Mouse (Mus musculus): ENCODE data around the gene Cables2. TPM values are rescaled to one million over a fixed set of nuclear protein-coding genes. Genes with fewer than 3 reads are reported as not detected.
A peak's percentile ranks its signal among the peaks of the same experiment; 100 is the strongest.

The Cables2 gene
- polyA plus RNA-seq, 1 experiment from 2014 or later, result 12.5 TPM

GRCm38 (mm10) chr2:180303468-180303867, 30.2 kb upstream of the Cables2 start:
- Histone ChIP-seq H3K4me3 (no peak overlapping the region), H3K9ac (no peak overlapping the region), H3K4me2 (no peak overlapping the region), H3K9me3 (no peaks in the 10 kb centered on the region; the same call in 1 of the 2 replicates), H3K4me1 (no peaks in the 10 kb centered on the region), H3K27ac (no peak overlapping the region), H3K36me3 (no peaks in the 10 kb centered on the region), H3K27me3 (no peaks in the 10 kb centered on the region)
- ATAC-seq (ENCODE audit: insufficient number of reproducible peaks, low FRiP score, low TSS enrichment, low read depth), result no peak
- WGBS, result 52% methylated on average over 12 of the region's 12 CpGs

- no peaks in the 10 kb centered on the region for H3K27me3 ChIP-seq
- ATAC-seq (ENCODE audit: insufficient number of reproducible peaks, low FRiP score, low TSS enrichment, low read depth), result no peak
- no peak overlapping the region for H3K9ac ChIP-seq
- no peak overlapping the region for H3K27ac ChIP-seq
- no peaks in the 10 kb centered on the region for H3K4me1 ChIP-seq
- no peak overlapping the region for H3K4me3 ChIP-seq
- no peaks in the 10 kb centered on the region for H3K36me3 ChIP-seq
- H3K9me3 ChIP-seq, result no peaks in the 10 kb centered on the region; the same call in 1 of the 2 replicates
- WGBS, result 82% methylated on average over 4 of the region's 4 CpGs
- H3K4me2 ChIP-seq, result no peak overlapping the region
Observed at GRCm38 (mm10) chr2:180302201-180302600, 28.9 kb upstream of the Cables2 start.

- 19% methylated on average over 5 of the region's 5 CpGs for WGBS
- Histone ChIP-seq H3K9me3 (no peaks in the 10 kb centered on the region; the same call in 1 of the 2 replicates), H3K9ac (no peak overlapping the region), H3K4me2 (no peak overlapping the region), H3K36me3 (no peaks in the 10 kb centered on the region), H3K4me1 (no peaks in the 10 kb centered on the region), H3K27ac (no peak overlapping the region), H3K4me3 (no peak overlapping the region), H3K27me3 (no peaks in the 10 kb centered on the region)
- ATAC-seq (ENCODE audit: insufficient number of reproducible peaks, low FRiP score, low TSS enrichment, low read depth), result no peak
Observed at GRCm38 (mm10) chr2:180300771-180301170, 27.5 kb upstream of the Cables2 start.

- Histone ChIP-seq H3K4me3 (no peak overlapping the region), H3K4me1 (no peaks in the 10 kb centered on the region), H3K27me3 (no peaks in the 10 kb centered on the region), H3K27ac (no peak overlapping the region), H3K9me3 (no peaks in the 10 kb centered on the region; the same call in 1 of the 2 replicates), H3K9ac (no peak overlapping the region), H3K36me3 (no peaks in the 10 kb centered on the region), H3K4me2 (no peak overlapping the region)
- no peak for ATAC-seq (ENCODE audit: insufficient number of reproducible peaks, low FRiP score, low TSS enrichment, low read depth)
- WGBS, result 59% methylated on average over 2 of the region's 2 CpGs
Observed at GRCm38 (mm10) chr2:180300252-180300651, 27.0 kb upstream of the Cables2 start.

GRCm38 (mm10) chr2:180292906-180293305, 19.6 kb upstream of the Cables2 start:
- no peak overlapping the region for H3K4me2 ChIP-seq
- no peaks in the 10 kb centered on the region for H3K4me1 ChIP-seq
- 60% methylated on average over 8 of the region's 8 CpGs for WGBS
- H3K27ac ChIP-seq, result no peak overlapping the region
- no peaks in the 10 kb centered on the region for H3K27me3 ChIP-seq
- H3K36me3 ChIP-seq, result no peaks in the 10 kb centered on the region
- ATAC-seq (ENCODE audit: insufficient number of reproducible peaks, low FRiP score, low TSS enrichment, low read depth), result no peak
- H3K9ac ChIP-seq, result no peak overlapping the region
- H3K4me3 ChIP-seq, result no peak overlapping the region
- no peaks in the 10 kb centered on the region for H3K9me3 ChIP-seq

- H3K4me1 ChIP-seq, result no peaks in the 10 kb centered on the region
- H3K27me3 ChIP-seq, result no peaks in the 10 kb centered on the region
- no peak overlapping the region for H3K9ac ChIP-seq
- no peaks in the 10 kb centered on the region for H3K9me3 ChIP-seq
- ATAC-seq (ENCODE audit: insufficient number of reproducible peaks, low FRiP score, low TSS enrichment, low read depth), result no peak
- H3K4me2 ChIP-seq, result no peak overlapping the region
- 62% methylated on average over 4 of the region's 4 CpGs for WGBS
- no peak overlapping the region for H3K27ac ChIP-seq
- H3K4me3 ChIP-seq, result no peak overlapping the region
- H3K36me3 ChIP-seq, result no peaks in the 10 kb centered on the region
Observed at GRCm38 (mm10) chr2:180292026-180292425, 18.7 kb upstream of the Cables2 start.

- no peak overlapping the region for H3K9ac ChIP-seq
- ATAC-seq (ENCODE audit: insufficient number of reproducible peaks, low FRiP score, low TSS enrichment, low read depth), result no peak
- H3K4me3 ChIP-seq, result no peak overlapping the region
- 64% methylated on average over 5 of the region's 5 CpGs for WGBS
- no peaks in the 10 kb centered on the region for H3K9me3 ChIP-seq
- no peak overlapping the region for H3K27ac ChIP-seq
- H3K36me3 ChIP-seq, result no peaks in the 10 kb centered on the region
- H3K27me3 ChIP-seq, result no peaks in the 10 kb centered on the region
- H3K4me2 ChIP-seq, result no peak overlapping the region
- no peaks in the 10 kb centered on the region for H3K4me1 ChIP-seq
Observed at GRCm38 (mm10) chr2:180291566-180291965, 18.3 kb upstream of the Cables2 start.

GRCm38 (mm10) chr2:180290503-180290902, 17.2 kb upstream of the Cables2 start:
- no peaks in the 10 kb centered on the region for H3K27me3 ChIP-seq
- H3K27ac ChIP-seq, result no peak overlapping the region
- H3K9ac ChIP-seq, result no peak overlapping the region
- WGBS, result 48% methylated on average over 6 of the region's 6 CpGs
- no peaks in the 10 kb centered on the region for H3K9me3 ChIP-seq
- no peaks in the 10 kb centered on the region for H3K36me3 ChIP-seq
- no peaks in the 10 kb centered on the region for H3K4me1 ChIP-seq
- H3K4me2 ChIP-seq, result no peak overlapping the region; the same call in 1 of the 2 replicates
- no peak for ATAC-seq (ENCODE audit: insufficient number of reproducible peaks, low FRiP score, low TSS enrichment, low read depth)
- H3K4me3 ChIP-seq, result no peak overlapping the region

GRCm38 (mm10) chr2:180289440-180290108, 16.3 kb upstream of the Cables2 start, which contains the start of gene Rbbp8nl:
Rbbp8nl (minus strand) TSS chr2:180289879.
- H3K27me3 ChIP-seq, result no peaks in the 10 kb centered on the region
- H3K9me3 ChIP-seq, result no peaks in the 10 kb centered on the region
- H3K4me3 ChIP-seq, result peak within 1 kb of the TSS; percentile 21; the same call in 1 of the 2 replicates
- no peaks in the 10 kb centered on the region for H3K4me1 ChIP-seq
- H3K27ac ChIP-seq, result peak within 1 kb of the TSS; percentile 63
- H3K9ac ChIP-seq, result no peak within 1 kb of the TSS
- 38% methylated on average over 16 of the region's 16 CpGs for WGBS
- ATAC-seq (ENCODE audit: insufficient number of reproducible peaks, low FRiP score, low TSS enrichment, low read depth), result no peak
- peak within 1 kb of the TSS; percentile 29 for H3K4me2 ChIP-seq
- H3K36me3 ChIP-seq, result no peaks in the 10 kb centered on the region

- H3K27ac ChIP-seq, result peak overlapping the region; percentile 63; the same call in 1 of the 2 replicates
Observed at GRCm38 (mm10) chr2:180288966-180289365, 15.7 kb upstream of the Cables2 start.

GRCm38 (mm10) chr2:180279321-180279720, 6.0 kb upstream of the Cables2 start:
- no peak overlapping the region for H3K27ac ChIP-seq
- peaks cover 4% of the 10 kb centered on the region; the same call in 1 of the 2 replicates for H3K4me1 ChIP-seq
- WGBS, result 79% methylated on average over 8 of the region's 8 CpGs
- H3K27me3 ChIP-seq, result 0 out of 2 replicates have a peak, but pooled peaks cover 3% of the 10 kb centered on the region
- no peak overlapping the region for H3K4me3 ChIP-seq
- no peaks in the 10 kb centered on the region for H3K9me3 ChIP-seq
- no peaks in the 10 kb centered on the region for H3K36me3 ChIP-seq
- H3K4me2 ChIP-seq, result no peak overlapping the region
- ATAC-seq (ENCODE audit: insufficient number of reproducible peaks, low FRiP score, low TSS enrichment, low read depth), result no peak
- no peak overlapping the region for H3K9ac ChIP-seq

More at GRCm38 (mm10) chr2:180288966-180289365, 15.7 kb upstream of the Cables2 start:
- no peak overlapping the region for H3K9ac ChIP-seq
- ATAC-seq (ENCODE audit: insufficient number of reproducible peaks, low FRiP score, low TSS enrichment, low read depth), result no peak
- no peaks in the 10 kb centered on the region for H3K36me3 ChIP-seq
- H3K4me1 ChIP-seq, result no peaks in the 10 kb centered on the region
- no peak overlapping the region for H3K4me2 ChIP-seq
- 39% methylated on average over 11 of the region's 11 CpGs for WGBS
- 0 out of 2 replicates have a peak overlapping the region, but pooled peaks have one; percentile 21 for H3K4me3 ChIP-seq
- no peaks in the 10 kb centered on the region for H3K9me3 ChIP-seq
- H3K27me3 ChIP-seq, result no peaks in the 10 kb centered on the region

- no peaks in the 10 kb centered on the region for H3K36me3 ChIP-seq
- no peak overlapping the region for H3K4me2 ChIP-seq
- H3K9me3 ChIP-seq, result no peaks in the 10 kb centered on the region
- no peak overlapping the region for H3K27ac ChIP-seq
- no peak overlapping the region for H3K4me3 ChIP-seq
- 0 out of 2 replicates have a peak, but pooled peaks cover 3% of the 10 kb centered on the region for H3K27me3 ChIP-seq
- whole genome bisulfite sequencing, result 49% methylated on average over 8 of the region's 8 CpGs
- H3K4me1 ChIP-seq, result peaks cover 11% of the 10 kb centered on the region
- no peak for ATAC-seq (ENCODE audit: insufficient number of reproducible peaks, low FRiP score, low TSS enrichment, low read depth)
- no peak overlapping the region for H3K9ac ChIP-seq
Observed at GRCm38 (mm10) chr2:180277773-180278320, 4.6 kb upstream of the Cables2 start.

Data from limb, embryonic 15.5 days (tissue).